Mouse (Mus musculus): Measurements from ENCODE around the gene Ctxn2. TPM values are rescaled to one million over a fixed set of nuclear protein-coding genes. Genes with fewer than 3 reads are reported as not detected.
A peak's percentile ranks its signal among the peaks of the same experiment; 100 is the strongest.

Ctxn2 gene
- total RNA-seq, 2 experiments from 2014 or later, result 6.7 to 10.8 TPM

- intact Hi-C loops (cut with DNase I), result loop anchor here (5.0 to 10.0 kb wide), 3 partner anchors 132 to 1087 kb away; no protein-coding TSS in a partner anchor
These were observed 52.7 kb downstream of the Ctxn2 start for GRCm38 (mm10) chr2:125189197-125189596.

GRCm38 (mm10) chr2:125192905-125193304, 56.4 kb downstream of the Ctxn2 start:
- intact Hi-C loops (cut with DNase I), result no loop called here
- no peak for DNase-seq

More at GRCm38 (mm10) chr2:125189197-125189596, 52.7 kb downstream of the Ctxn2 start:
- peak; percentile 55 for DNase-seq

- intact Hi-C loops (cut with DNase I), result no loop called here
- no peak for DNase-seq
These were observed 60.3 kb downstream of the Ctxn2 start for GRCm38 (mm10) chr2:125196771-125197170.

Other genes starting within 250 kb of the Ctxn2 start
- gene Slc24a5, start 68.6 kb upstream of the Ctxn2 start, total RNA-seq (2021), result not detected
- 100 to 1,000 TPM; 187 to 188 TPM for gene Myef2, start 13.0 kb upstream of the Ctxn2 start, total RNA-seq (2021)
- under 1 TPM; 0.10 to 0.12 TPM for gene Slc12a1, start 15.8 kb downstream of the Ctxn2 start, total RNA-seq (2021)
- 10 to 100 TPM; 39.7 to 45.9 TPM for gene Dut, start 110.5 kb downstream of the Ctxn2 start, total RNA-seq (2021)

All from left cerebral cortex, postnatal 4 days (tissue).